Mouse (Mus musculus): ENCODE measurements around the gene Grik3. TPM values are rescaled to one million over a fixed set of nuclear protein-coding genes. Genes with fewer than 3 reads are reported as not detected.

Gene Grik3
- polyA plus RNA-seq, 1 experiment from 2014 or later: 0.12 TPM

DNA sequence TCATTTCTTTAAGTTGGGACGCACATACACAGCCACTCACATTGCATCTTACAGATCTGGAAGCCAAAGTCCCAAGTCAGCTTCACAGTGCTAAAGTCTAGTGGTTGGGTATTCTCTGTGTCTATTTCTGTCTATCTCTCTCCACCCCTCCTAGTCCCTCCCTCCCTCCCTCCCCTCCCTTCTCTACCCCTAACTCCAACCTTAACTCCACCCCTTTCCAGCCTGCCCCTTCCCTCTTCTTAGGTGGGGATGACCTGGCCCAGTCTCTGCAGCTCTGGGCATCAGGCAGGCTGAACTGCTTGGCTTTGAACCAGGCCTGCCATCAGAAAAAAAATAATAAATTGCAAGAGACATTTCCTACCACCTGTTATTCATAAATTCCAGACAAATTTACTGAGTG lies 235.7 kb downstream of the Grik3 start:
- DNase-seq (ENCODE audit: low spot score) (no peak), ATAC-seq (ENCODE audit: low FRiP score, low TSS enrichment) (no peak)
- no peak overlapping the region for H3K4me2 ChIP-seq (replicated peaks; ENCODE audit: low read depth)
- H3K9me3 ChIP-seq (ENCODE audit: control insufficient read depth, low read length): no peaks in the 10 kb centered on the region
- H3K4me1 ChIP-seq (replicated peaks; ENCODE audit: control insufficient read depth, insufficient read depth): no peaks in the 10 kb centered on the region
- TF ChIP-seq CTCF (IDR thresholded peaks at IDR 0.05; ENCODE audit: low read depth) (no peak), EP300 (optimal IDR thresholded peaks at IDR 0.05) (no peak)
- H3K27ac ChIP-seq (replicated peaks): no peak overlapping the region
- 82% methylated on average over 1 of the region's 1 CpGs for WGBS
- H3K9ac ChIP-seq (ENCODE audit: low read length): no peak overlapping the region
- no peaks in the 10 kb centered on the region for H3K36me3 ChIP-seq (ENCODE audit: control insufficient read depth, insufficient read depth, low read length)
- H3K4me3 ChIP-seq (ENCODE audit: low read depth, low read length): no peak overlapping the region
- H3K27me3 ChIP-seq (ENCODE audit: control insufficient read depth, insufficient read depth, low read length): no peaks in the 10 kb centered on the region

DNA sequence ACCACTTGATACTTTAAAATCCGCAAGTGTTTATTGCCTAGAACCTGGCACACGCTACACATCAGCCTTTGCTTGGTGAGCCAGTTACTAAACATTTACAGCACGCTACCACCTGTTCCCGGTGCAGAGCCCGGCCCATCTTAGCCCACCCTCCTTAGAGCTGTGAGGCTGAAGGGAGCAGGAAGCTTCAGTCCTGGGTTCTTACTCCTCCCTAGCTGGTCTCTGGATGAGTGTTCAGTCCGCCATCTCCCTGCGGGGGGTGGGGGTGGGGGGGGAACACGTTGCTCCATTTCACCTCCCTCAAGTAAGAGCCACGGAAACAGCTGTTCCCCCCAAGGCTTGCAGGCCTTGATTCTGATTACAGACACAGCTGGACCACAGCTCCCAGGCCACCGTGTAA lies 236.5 kb downstream of the Grik3 start:
- 32% methylated on average over 10 of the region's 10 CpGs for WGBS
- ATAC-seq (ENCODE audit: low FRiP score, low TSS enrichment): no peak

GRCm38 (mm10) chr4:125727626-125728025 lies 237.1 kb downstream of the Grik3 start:
- Histone ChIP-seq H3K9me3 (ENCODE audit: control insufficient read depth, low read length) (no peaks in the 10 kb centered on the region), H3K4me1 (replicated peaks; ENCODE audit: control insufficient read depth, insufficient read depth) (no peaks in the 10 kb centered on the region), H3K27ac (replicated peaks) (no peak overlapping the region), H3K4me2 (replicated peaks; ENCODE audit: low read depth) (no peak overlapping the region), H3K4me3 (ENCODE audit: low read depth, low read length) (no peak overlapping the region), H3K9ac (ENCODE audit: low read length) (no peak overlapping the region), H3K27me3 (ENCODE audit: control insufficient read depth, insufficient read depth, low read length) (no peaks in the 10 kb centered on the region), H3K36me3 (ENCODE audit: control insufficient read depth, insufficient read depth, low read length) (no peaks in the 10 kb centered on the region)
- no peak for DNase-seq (ENCODE audit: low spot score)
- TF ChIP-seq EP300 (optimal IDR thresholded peaks at IDR 0.05) (no peak), CTCF (IDR thresholded peaks at IDR 0.05; ENCODE audit: low read depth) (no peak)
- 40% methylated on average over 4 of the region's 4 CpGs for WGBS
- no peak for ATAC-seq (ENCODE audit: low FRiP score, low TSS enrichment)

More for the DNA sequence above, 236.5 kb downstream of the Grik3 start:
- no peak overlapping the region for H3K27ac ChIP-seq (replicated peaks)
- TF ChIP-seq CTCF (IDR thresholded peaks at IDR 0.05; ENCODE audit: low read depth) (no peak), EP300 (optimal IDR thresholded peaks at IDR 0.05) (no peak)
- H3K4me3 ChIP-seq (ENCODE audit: low read depth, low read length): no peak overlapping the region
- no peaks in the 10 kb centered on the region for H3K9me3 ChIP-seq (ENCODE audit: control insufficient read depth, low read length)
- no peaks in the 10 kb centered on the region for H3K27me3 ChIP-seq (ENCODE audit: control insufficient read depth, insufficient read depth, low read length)
- no peak overlapping the region for H3K9ac ChIP-seq (ENCODE audit: low read length)
- DNase-seq (ENCODE audit: low spot score): no peak
- H3K36me3 ChIP-seq (ENCODE audit: control insufficient read depth, insufficient read depth, low read length): no peaks in the 10 kb centered on the region
- no peaks in the 10 kb centered on the region for H3K4me1 ChIP-seq (replicated peaks; ENCODE audit: control insufficient read depth, insufficient read depth)
- no peak overlapping the region for H3K4me2 ChIP-seq (replicated peaks; ENCODE audit: low read depth)

DNA sequence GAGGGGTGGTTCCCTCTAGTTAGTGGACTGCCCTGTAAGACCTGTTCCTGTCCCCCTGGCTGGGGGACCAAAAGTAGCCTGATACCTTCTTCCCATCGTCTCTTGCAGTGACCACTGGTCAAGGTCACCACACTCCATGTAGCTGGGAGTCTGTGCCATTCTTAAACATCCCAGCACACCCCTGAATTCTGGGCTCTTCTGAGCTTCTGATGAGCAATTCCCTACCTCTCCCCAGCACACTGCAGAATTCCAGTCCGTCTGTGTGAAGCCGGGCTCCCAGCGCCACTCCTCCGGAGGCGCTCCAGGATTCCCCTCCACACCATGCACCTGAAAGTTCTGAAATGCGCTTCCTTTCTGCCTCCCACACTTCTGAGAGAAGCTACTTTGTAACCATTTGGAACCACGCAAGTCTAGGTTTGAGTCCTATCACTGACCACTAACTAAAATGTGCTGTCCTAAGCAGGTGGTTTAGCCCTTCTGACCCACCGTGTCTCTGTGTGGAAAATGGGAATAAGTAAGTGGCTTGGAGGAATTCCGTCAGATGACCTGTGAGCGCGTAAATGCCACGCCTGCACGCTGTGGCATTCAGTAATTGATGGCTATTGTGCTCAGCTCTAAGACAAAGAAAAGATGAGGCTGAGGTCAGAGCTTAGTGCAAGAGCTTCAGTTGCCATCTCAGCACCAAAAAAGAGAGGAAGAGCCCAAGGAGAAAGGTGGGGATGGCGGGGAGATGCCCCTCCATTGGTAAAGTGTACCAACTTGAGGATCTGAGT lies 237.8 kb downstream of the Grik3 start:
- H3K27me3 ChIP-seq (ENCODE audit: control insufficient read depth, insufficient read depth, low read length): no peaks in the 10 kb centered on the region
- ATAC-seq (ENCODE audit: low FRiP score, low TSS enrichment) (no peak), DNase-seq (ENCODE audit: low spot score) (no peak)
- H3K4me2 ChIP-seq (replicated peaks; ENCODE audit: low read depth): no peak overlapping the region
- no peaks in the 10 kb centered on the region for H3K9me3 ChIP-seq (ENCODE audit: control insufficient read depth, low read length)
- WGBS: 21% methylated on average over 15 of the region's 15 CpGs
- TF ChIP-seq EP300 (optimal IDR thresholded peaks at IDR 0.05): no peak
- TF ChIP-seq CTCF (IDR thresholded peaks at IDR 0.05; ENCODE audit: low read depth): no peak
- H3K4me1 ChIP-seq (replicated peaks; ENCODE audit: control insufficient read depth, insufficient read depth): no peaks in the 10 kb centered on the region
- no peaks in the 10 kb centered on the region for H3K36me3 ChIP-seq (ENCODE audit: control insufficient read depth, insufficient read depth, low read length)
- H3K9ac ChIP-seq (ENCODE audit: low read length): no peak overlapping the region
- no peak overlapping the region for H3K27ac ChIP-seq (replicated peaks)
- H3K4me3 ChIP-seq (ENCODE audit: low read depth, low read length): no peak overlapping the region

DNA sequence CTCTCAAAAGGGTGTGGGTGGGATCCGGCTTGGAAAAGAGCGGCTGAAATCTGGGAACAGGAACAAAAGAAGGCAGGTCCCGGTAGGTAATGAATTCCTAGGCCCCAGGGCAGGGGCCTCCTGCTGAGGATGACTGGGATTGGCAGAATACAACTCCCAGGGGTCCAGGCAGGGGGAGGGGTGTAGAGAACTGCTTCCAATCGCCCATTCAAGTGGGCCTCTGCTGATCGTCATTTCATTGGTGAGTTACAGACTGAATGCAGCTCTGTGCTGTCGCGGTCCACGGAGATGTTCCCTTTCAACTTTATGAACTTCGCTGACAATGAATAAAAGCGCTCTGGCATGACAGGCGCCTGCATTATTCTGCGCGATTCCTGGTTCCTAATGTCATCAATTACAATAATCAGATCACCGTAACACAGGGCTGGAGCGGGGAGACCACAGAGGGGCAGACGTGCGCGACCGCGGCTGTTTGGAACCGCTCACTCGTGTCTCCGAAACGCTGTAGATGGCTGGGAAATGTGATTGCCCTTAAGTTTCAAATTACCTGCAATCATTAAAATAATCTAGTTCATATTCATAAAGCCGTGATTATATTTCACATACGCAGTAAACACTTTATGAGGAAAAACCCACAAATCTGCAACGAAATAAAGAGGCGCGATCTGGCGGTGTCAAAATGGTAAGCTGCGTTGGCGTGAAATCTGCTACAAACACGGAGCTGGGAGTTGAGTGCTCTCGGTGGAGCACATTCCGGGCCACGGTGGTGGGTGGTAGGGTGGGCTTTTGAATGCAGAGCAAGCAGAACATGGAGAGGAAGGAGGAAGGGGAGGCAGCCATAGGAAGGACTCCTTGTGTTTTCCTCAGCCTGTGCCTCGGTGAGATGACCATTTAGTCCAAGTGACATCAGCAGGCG lies 239.1 kb downstream of the Grik3 start:
- DNase-seq (ENCODE audit: low spot score) (no peak), ATAC-seq (ENCODE audit: low FRiP score, low TSS enrichment) (no peak)
- no peaks in the 10 kb centered on the region for H3K9me3 ChIP-seq (ENCODE audit: control insufficient read depth, low read length)
- no peak overlapping the region for H3K4me3 ChIP-seq (ENCODE audit: low read depth, low read length)
- H3K36me3 ChIP-seq (ENCODE audit: control insufficient read depth, insufficient read depth, low read length): no peaks in the 10 kb centered on the region
- 8% methylated on average over 38 of the region's 38 CpGs for WGBS
- no peak overlapping the region for H3K27ac ChIP-seq (replicated peaks)
- no peaks in the 10 kb centered on the region for H3K4me1 ChIP-seq (replicated peaks; ENCODE audit: control insufficient read depth, insufficient read depth)
- no peak overlapping the region for H3K4me2 ChIP-seq (replicated peaks; ENCODE audit: low read depth)
- H3K9ac ChIP-seq (ENCODE audit: low read length): no peak overlapping the region
- no peaks in the 10 kb centered on the region for H3K27me3 ChIP-seq (ENCODE audit: control insufficient read depth, insufficient read depth, low read length)
- TF ChIP-seq CTCF (IDR thresholded peaks at IDR 0.05; ENCODE audit: low read depth) (no peak), EP300 (optimal IDR thresholded peaks at IDR 0.05) (no peak)

DNA sequence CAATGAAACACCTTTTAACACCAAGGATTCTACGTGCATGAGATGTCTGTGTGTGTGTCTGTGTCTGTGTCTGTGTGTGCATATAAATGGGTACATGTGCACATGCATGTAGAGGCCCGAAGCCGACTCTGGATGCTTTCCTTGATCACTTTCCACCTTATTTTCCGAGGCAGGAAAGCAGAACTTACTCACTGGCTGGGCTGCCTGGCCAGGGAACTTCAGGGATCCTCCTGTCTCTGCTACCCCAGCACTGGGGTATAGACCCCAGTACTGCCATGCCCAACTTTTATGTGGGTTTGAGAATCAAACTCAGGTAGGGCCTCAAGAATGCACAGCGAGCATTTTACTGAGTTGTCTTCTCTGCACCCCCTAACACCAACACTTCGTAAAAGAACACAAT lies 240.3 kb downstream of the Grik3 start:
- DNase-seq (ENCODE audit: low spot score) (no peak), ATAC-seq (ENCODE audit: low FRiP score, low TSS enrichment) (no peak)
- H3K27ac ChIP-seq (replicated peaks): no peak overlapping the region
- no peaks in the 10 kb centered on the region for H3K27me3 ChIP-seq (ENCODE audit: control insufficient read depth, insufficient read depth, low read length)
- 83% methylated on average over 6 of the region's 6 CpGs for WGBS
- TF ChIP-seq CTCF (IDR thresholded peaks at IDR 0.05; ENCODE audit: low read depth): no peak
- TF ChIP-seq EP300 (optimal IDR thresholded peaks at IDR 0.05): no peak
- H3K4me3 ChIP-seq (ENCODE audit: low read depth, low read length): no peak overlapping the region
- no peak overlapping the region for H3K4me2 ChIP-seq (replicated peaks; ENCODE audit: low read depth)
- H3K4me1 ChIP-seq (replicated peaks; ENCODE audit: control insufficient read depth, insufficient read depth): no peaks in the 10 kb centered on the region
- H3K9me3 ChIP-seq (ENCODE audit: control insufficient read depth, low read length): no peaks in the 10 kb centered on the region
- no peak overlapping the region for H3K9ac ChIP-seq (ENCODE audit: low read length)
- H3K36me3 ChIP-seq (ENCODE audit: control insufficient read depth, insufficient read depth, low read length): no peaks in the 10 kb centered on the region
